Mouse (Mus musculus): Measurements from ENCODE around the gene Zscan4-ps2.
"Not testable (repeated sequence)": the region's sequence is repeated elsewhere in the genome, so short reads cannot be mapped to it uniquely, and the experiment has no call there.

Gene Zscan4-ps2

DNA sequence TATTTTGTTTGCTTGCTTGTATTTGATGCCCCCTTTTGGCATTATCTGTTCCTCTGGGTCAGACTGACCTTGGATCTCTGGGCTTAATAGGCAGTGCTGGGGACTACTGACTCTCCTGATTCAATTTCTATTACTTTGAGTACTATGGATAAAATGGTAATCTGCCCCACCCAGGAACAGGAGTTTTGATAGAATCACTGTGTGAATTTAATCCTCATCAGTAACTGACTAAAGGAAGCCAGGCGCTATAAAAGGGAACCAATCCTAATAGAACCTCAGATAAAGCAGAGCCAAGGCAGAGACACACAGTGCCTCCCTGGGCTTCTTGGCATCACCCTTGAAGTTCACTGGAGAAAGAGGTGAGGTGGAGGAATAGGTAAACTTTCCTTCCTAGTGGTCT is at the start of gene Zscan4-ps2:
Zscan4-ps2 (plus strand) TSS at position 301 of the 400 bp plus-strand sequence.
- not testable (repeated sequence) for DNase-seq

All from cerebellum, postnatal 25 days (tissue).